8 mouse cellular contexts compared by ENCODE assay signal in genomic region chr5:20952337-20952925, GRCm38 (mm10). TPM values are rescaled to one million over a fixed set of nuclear protein-coding genes. Genes with fewer than 3 reads are reported as not detected.
A peak's percentile ranks its signal among the peaks of the same experiment; 100 is the strongest.
DNase-seq lines count a peak whose midpoint lies in the region; ATAC-seq and TF ChIP-seq lines count a peak whose summit lies in the region.

No protein-coding gene starts in this region.

- peak overlapping the region; percentile 85 for H3K27ac ChIP-seq in left cerebral cortex, adult 2 months
- H3K27ac ChIP-seq in embryonic facial prominence, embryonic 11.5 days (replicated peaks; ENCODE audit: low read depth, low read length) = no peak overlapping the region

- TF ChIP-seq CTCF in left cerebral cortex, adult 2 months (IDR thresholded peaks at IDR 0.05) = no peak

- TF ChIP-seq POLR2A in myocyte (IDR thresholded peaks at IDR 0.05; ENCODE audit: insufficient read length, low read depth) = no peak

- no peak for ATAC-seq in embryonic facial prominence, embryonic 11.5 days (replicated peaks; ENCODE audit: insufficient number of reproducible peaks, low FRiP score, low TSS enrichment, low read depth)
- ATAC-seq in inflammation-experienced regulatory T-cells, adult 6 months = peak; percentile 0
- ATAC-seq in frontal cortex, adult (ENCODE audit: low TSS enrichment) = no peak

- 24% methylated on average over 9 of the region's 9 CpGs for WGBS in embryonic facial prominence, embryonic 11.5 days

- no peaks in the 10 kb centered on the region for H3K27me3 ChIP-seq in embryonic facial prominence, embryonic 11.5 days (ENCODE audit: control insufficient read depth, insufficient read depth, low read length)
- no peaks in the 10 kb centered on the region for H3K27me3 ChIP-seq in myocyte (ENCODE audit: control insufficient read depth, insufficient read depth, insufficient read length)

- no peaks in the 10 kb centered on the region for H3K36me3 ChIP-seq in embryonic facial prominence, embryonic 11.5 days (replicated peaks; ENCODE audit: control insufficient read depth, insufficient read depth, low read depth, low read length)
- no peaks in the 10 kb centered on the region for H3K36me3 ChIP-seq in myocyte (ENCODE audit: control insufficient read depth, insufficient read depth)

- intact Hi-C loops in left cerebral cortex, adult 2 months (cut with DNase I) = loop anchor here (5.0 kb wide), 1 partner anchor 40 kb away; no protein-coding TSS in a partner anchor
- intact Hi-C loops in left cerebral cortex, postnatal 14 days (cut with DNase I) = no loop called here

- H3ac ChIP-seq in myocyte (ENCODE audit: control insufficient read depth, insufficient read length) = no peak overlapping the region

- H3K79me2 ChIP-seq in myocyte (ENCODE audit: control insufficient read depth, insufficient read depth) = peaks cover 48% of the 10 kb centered on the region

- H3K9ac ChIP-seq in embryonic facial prominence, embryonic 11.5 days (replicated peaks; ENCODE audit: low read length) = peak overlapping the region; percentile 63; the same call in 1 of the 2 replicates

- no peaks in the 10 kb centered on the region; the same call in 1 of the 2 replicates for H3K9me3 ChIP-seq in embryonic facial prominence, embryonic 11.5 days (replicated peaks; ENCODE audit: control insufficient read depth, low read length)

- H3K4me3 ChIP-seq in left cerebral cortex, adult 2 months = peak overlapping the region; percentile 83
- peak overlapping the region; percentile 96 for H3K4me3 ChIP-seq in embryonic facial prominence, embryonic 11.5 days (ENCODE audit: low read depth, low read length)
- H3K4me3 ChIP-seq in myocyte = peak overlapping the region; percentile 90

- no peak for DNase-seq in left cerebral cortex, adult 2 months (ENCODE audit: extremely low spot score in 1 of 2, low spot score in 2 of 2)
- no peak for DNase-seq in left cerebral cortex, postnatal 14 days (ENCODE audit: low spot score in 2 of 2)
- DNase-seq in embryonic facial prominence, embryonic 11.5 days (ENCODE audit: low spot score) = no peak
- DNase-seq in embryo, embryonic 10.5 days (ENCODE audit: low spot score) = no peak
- no peak for DNase-seq in kidney, postnatal 36 days

- H3K4me2 ChIP-seq in embryonic facial prominence, embryonic 11.5 days (ENCODE audit: low read depth, low read length) = peak overlapping the region; percentile 39
- H3K4me2 ChIP-seq in myocyte (ENCODE audit: low read depth) = peak overlapping the region; percentile 77

- no peaks in the 10 kb centered on the region for H3K4me1 ChIP-seq in embryonic facial prominence, embryonic 11.5 days (ENCODE audit: control insufficient read depth, insufficient read depth, low read length)

TF ChIP-seq in myocyte, 11 proteins besides CTCF, POLR2A, EP300 and RAD21:
- TF ChIP-seq CEBPB (IDR thresholded peaks at IDR 0.05; ENCODE audit: insufficient read depth, poor library complexity, severe bottlenecking) = no peak
- TF ChIP-seq TCF12 (IDR thresholded peaks at IDR 0.05; ENCODE audit: insufficient read depth, poor library complexity, severe bottlenecking) = no peak
- no peak for TF ChIP-seq E2F4 (IDR thresholded peaks at IDR 0.05; ENCODE audit: insufficient read depth)
- no peak for TF ChIP-seq MYOD1 (IDR thresholded peaks at IDR 0.05; ENCODE audit: control insufficient read depth in 1 of 3, insufficient read length in 2 of 3, low read depth in 2 of 3)
- TF ChIP-seq REST (IDR thresholded peaks at IDR 0.05; ENCODE audit: insufficient read depth, insufficient read length) = no peak

RNA-seq across cellular contexts. Expression of gene Rsbn1l, which starts 3.8 kb away (rescaled TPM):
- 10 to 100 TPM; 16.8 to 17.8 TPM for total RNA-seq in left cerebral cortex, adult 2 months (2021)
- 10 to 100 TPM; 13.7 to 14.7 TPM for total RNA-seq in left cerebral cortex, postnatal 14 days (2021)
- polyA plus RNA-seq in embryonic facial prominence, embryonic 11.5 days (2014; fragmentation: Nextera tagmentation; extraction: Ambion mirVana) = 4.9 and 5.7 TPM in 2 replicates
- polyA plus RNA-seq in inflammation-experienced regulatory T-cells, adult 6 months (2017; shearing (Covaris generic)) = 10 to 100 TPM; 35.5 to 42.0 (median 37.5) TPM
- polyA plus RNA-seq in myocyte (2012; fragmentation: generic; extraction: Trizol) = 2.2 TPM
